32 mouse cellular contexts compared by ENCODE assay signal in the genomic region with DNA sequence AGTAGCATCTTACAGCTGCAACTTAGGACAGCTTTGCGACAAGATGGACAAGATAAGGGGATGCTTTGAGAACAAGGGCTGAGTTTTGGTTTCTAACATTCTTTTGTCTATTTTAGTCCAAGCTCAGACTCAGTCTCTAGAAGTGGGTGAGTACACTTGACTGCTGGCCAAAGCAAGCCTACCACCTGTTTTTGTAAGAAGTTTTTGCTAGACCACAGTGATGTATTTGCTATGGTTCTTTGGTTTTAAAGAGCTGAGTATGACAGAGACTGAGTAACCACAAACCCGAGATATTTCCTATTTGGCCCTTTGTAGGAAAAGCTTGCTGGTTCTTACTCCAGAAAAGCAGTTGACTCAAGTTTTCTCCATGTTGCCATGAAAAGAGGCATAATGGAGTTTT.
DNase-seq lines count a peak whose midpoint lies in the region; ATAC-seq and TF ChIP-seq lines count a peak whose summit lies in the region.
"Had no signal": no experiment of that assay in that cellular context is flagged by ENCODE, and none has a peak within 500 bp of the region (broad histone marks: within the 10 kb centered on the region; RNA-seq: fewer than 3 reads in every experiment).

No protein-coding gene starts in this region.

- TF ChIP-seq CTCF in CH12.LX (conservative IDR thresholded peaks at IDR 0.05 in 1 of 2, IDR thresholded peaks at IDR 0.05 in 1 of 2; ENCODE audit: low read depth in 2 of 2, low read length in 2 of 2) = no peak
- TF ChIP-seq CTCF in embryonic fibroblast, embryonic 13.5 days (IDR thresholded peaks at IDR 0.05; ENCODE audit: borderline replicate concordance, insufficient read depth, low read length) = no peak

- H3K36me3 ChIP-seq in CH12.LX (replicated peaks in 1 of 2; ENCODE audit: control insufficient read depth in 1 of 2, insufficient read depth in 1 of 2, low read length in 1 of 2) = peaks cover 17 to 55% of the 10 kb centered on the region in 2 experiments
- no peaks in the 10 kb centered on the region for H3K36me3 ChIP-seq in midbrain, embryonic 11.5 days (ENCODE audit: control insufficient read depth, insufficient read depth, low read length)

- dilution Hi-C loops in CH12.LX (cut with MboI; ENCODE audit: extremely low pct_ligation_motif_present, extremely low pct_unique_long_range_greater_than_20kb, low sequenced_read_pairs) = no loop called here

- H3K9me3 ChIP-seq in CH12.LX (replicated peaks; ENCODE audit: low read length) = peaks cover 2% of the 10 kb centered on the region
- no peaks in the 10 kb centered on the region for H3K9me3 ChIP-seq in midbrain, embryonic 11.5 days (ENCODE audit: control insufficient read depth, low read length)
- H3K9me3 ChIP-seq: embryonic facial prominence, embryonic 12.5 days; forebrain, embryonic 12.5 days; hindbrain, embryonic 12.5 days; intestine, embryonic 15.5 days; liver, embryonic 12.5 days; midbrain, embryonic 12.5 days; stomach, embryonic 15.5 days had no signal

- intact Hi-C loops in left cerebral cortex, postnatal 36 days (cut with DNase I) = no loop called here
- intact Hi-C loops in heart, postnatal 25 days (cut with DNase I) = no loop called here
- intact Hi-C loops in heart, postnatal 36 days (cut with DNase I) = no loop called here

- no peak for TF ChIP-seq EP300 in CH12.LX (IDR thresholded peaks at IDR 0.05; ENCODE audit: low read length)

- no peak overlapping the region for H3K4me3 ChIP-seq in CH12.LX (replicated peaks in 1 of 3; ENCODE audit: low read depth in 2 of 3, low read length in 2 of 3, poor library complexity in 1 of 3)
- no peak overlapping the region for H3K4me3 ChIP-seq in embryonic fibroblast, embryonic 13.5 days (ENCODE audit: insufficient read depth, low read length)
- no peak overlapping the region for H3K4me3 ChIP-seq in midbrain, embryonic 11.5 days (ENCODE audit: low read depth, low read length)
- H3K4me3 ChIP-seq: embryonic facial prominence, embryonic 12.5 days; erythroblast, embryonic 14.5 days; forebrain, embryonic 12.5 days; gastrocnemius, adult 2 months; heart, adult 2 months; heart, embryonic 13.5 days; hindbrain, embryonic 12.5 days; intestine, embryonic 15.5 days; layer of hippocampus, adult 2 months; liver, embryonic 12.5 days; midbrain, embryonic 12.5 days; stomach, embryonic 15.5 days had no signal

- H3K9ac ChIP-seq in CH12.LX (ENCODE audit: insufficient read depth, low read depth) = no peak overlapping the region
- H3K9ac ChIP-seq in midbrain, embryonic 11.5 days (ENCODE audit: low read length) = no peak overlapping the region
- H3K9ac ChIP-seq: embryonic facial prominence, embryonic 12.5 days; forebrain, embryonic 12.5 days; forebrain, postnatal 0 days; heart, embryonic 13.5 days; hindbrain, embryonic 12.5 days; intestine, embryonic 15.5 days; liver, embryonic 12.5 days; liver, postnatal 0 days; midbrain, embryonic 12.5 days; stomach, embryonic 15.5 days had no signal

- TF ChIP-seq RAD21 in CH12.LX (IDR thresholded peaks at IDR 0.05; ENCODE audit: low read depth, low read length) = no peak

- ATAC-seq in midbrain, embryonic 11.5 days (ENCODE audit: low FRiP score) = no peak
- ATAC-seq: forebrain, postnatal 0 days; hindbrain, postnatal 0 days; intestine, embryonic 15.5 days; liver, embryonic 12.5 days; liver, postnatal 0 days had no signal

- DNase-seq in left cerebral cortex, postnatal 36 days (ENCODE audit: low spot score in 2 of 2) = peak; percentile 9 to 11
- no peak for DNase-seq in left cerebral cortex, adult 11 months (ENCODE audit: low spot score)
- peak; percentile 14 for DNase-seq in CH12.LX (ENCODE audit: extremely low read depth)
- DNase-seq in midbrain, embryonic 11.5 days (ENCODE audit: low spot score, missing footprints) = no peak
- no peak for DNase-seq in heart, postnatal 25 days (ENCODE audit: low spot score)
- no peak for DNase-seq in heart, postnatal 36 days
- DNase-seq: adrenal gland, adult 8-10 months; cerebellum, adult 8-10 months; cerebellum, postnatal 36 days; forebrain, postnatal 0 days; gastrocnemius, adult 2 months; heart, adult 2 months; heart, postnatal 10 days; kidney, adult 2 months; kidney, postnatal 36 days; left cerebral cortex, postnatal 4 days; liver, postnatal 0 days; lung, postnatal 36 days; right cerebral cortex, postnatal 14 days; thymus, postnatal 25 days had no signal

- H3K27ac ChIP-seq in CH12.LX (ENCODE audit: insufficient read depth, low read depth) = no peak overlapping the region
- peak overlapping the region; percentile 69 for H3K27ac ChIP-seq in embryonic fibroblast, embryonic 13.5 days (ENCODE audit: insufficient read depth, low read length)
- no peak overlapping the region for H3K27ac ChIP-seq in midbrain, embryonic 11.5 days (ENCODE audit: low read depth, low read length)
- H3K27ac ChIP-seq: embryonic facial prominence, embryonic 12.5 days; forebrain, embryonic 12.5 days; gastrocnemius, adult 2 months; heart, adult 2 months; heart, embryonic 13.5 days; hindbrain, embryonic 12.5 days; hindbrain, postnatal 0 days; intestine, embryonic 15.5 days; layer of hippocampus, adult 2 months; liver, embryonic 12.5 days; midbrain, embryonic 12.5 days; stomach, embryonic 15.5 days had no signal

- in situ Hi-C loops in CH12.LX (cut with MboI; ENCODE audit: low pct_ligation_motif_present, low pct_unique_long_range_greater_than_20kb, low sequenced_read_pairs) = no loop called here

- H3K4me2 ChIP-seq in CH12.LX (ENCODE audit: insufficient read depth, low read depth, poor library complexity, severe bottlenecking) = no peak overlapping the region
- no peak overlapping the region for H3K4me2 ChIP-seq in midbrain, embryonic 11.5 days
- H3K4me2 ChIP-seq: embryonic facial prominence, embryonic 12.5 days; forebrain, embryonic 12.5 days; heart, embryonic 13.5 days; hindbrain, embryonic 12.5 days; intestine, embryonic 15.5 days; liver, embryonic 12.5 days; midbrain, embryonic 12.5 days; stomach, embryonic 15.5 days had no signal

- peaks cover 0 to 4% of the 10 kb centered on the region in 2 experiments; a peak in 1 of 4 replicates for H3K4me1 ChIP-seq in CH12.LX (ENCODE audit: control insufficient read depth in 1 of 2, insufficient read depth in 2 of 2)
- peaks cover 6% of the 10 kb centered on the region for H3K4me1 ChIP-seq in embryonic fibroblast, embryonic 13.5 days (ENCODE audit: control insufficient read depth, insufficient read depth, low read length)
- H3K4me1 ChIP-seq in midbrain, embryonic 11.5 days (ENCODE audit: control insufficient read depth, insufficient read depth, low read length) = no peaks in the 10 kb centered on the region
- H3K4me1 ChIP-seq: embryonic facial prominence, embryonic 12.5 days; forebrain, embryonic 12.5 days; heart, embryonic 13.5 days; hindbrain, embryonic 12.5 days; intestine, embryonic 15.5 days; liver, embryonic 12.5 days; midbrain, embryonic 12.5 days; stomach, embryonic 15.5 days had no signal

- 90% methylated on average over 2 of the region's 2 CpGs for WGBS in midbrain, embryonic 11.5 days

- no peaks in the 10 kb centered on the region for H3K79me2 ChIP-seq in CH12.LX (replicated peaks; ENCODE audit: control insufficient read depth, extremely low read depth, insufficient read depth, poor library complexity, severe bottlenecking)

- no peaks in the 10 kb centered on the region for H3K27me3 ChIP-seq in CH12.LX (replicated peaks)
- H3K27me3 ChIP-seq in midbrain, embryonic 11.5 days (ENCODE audit: control insufficient read depth, insufficient read depth, low read length) = no peaks in the 10 kb centered on the region
- H3K27me3 ChIP-seq: embryonic facial prominence, embryonic 12.5 days; forebrain, embryonic 12.5 days; heart, embryonic 13.5 days; hindbrain, embryonic 12.5 days; intestine, embryonic 15.5 days; liver, embryonic 12.5 days; midbrain, embryonic 12.5 days; stomach, embryonic 15.5 days had no signal

- TF ChIP-seq POLR2A in CH12.LX (IDR thresholded peaks at IDR 0.05; ENCODE audit: low read depth, low read length) = no peak
- no peak for TF ChIP-seq POLR2A in embryonic fibroblast, embryonic 13.5 days (IDR thresholded peaks at IDR 0.05; ENCODE audit: low read depth, low read length)

TF ChIP-seq in CH12.LX, 34 proteins besides CTCF, POLR2A, EP300 and RAD21:
- TF ChIP-seq JUND (conservative IDR thresholded peaks at IDR 0.05; ENCODE audit: low read depth, low read length) = no peak
- no peak for TF ChIP-seq POLR2AphosphoS2 (IDR thresholded peaks at IDR 0.05; ENCODE audit: low read depth, low read length)
- no peak for TF ChIP-seq JUN (IDR thresholded peaks at IDR 0.05; ENCODE audit: insufficient read depth, low read depth, low read length)
- no peak for TF ChIP-seq MXI1 (IDR thresholded peaks at IDR 0.05; ENCODE audit: low read depth, low read length)
- no peak for TF ChIP-seq MEF2A (IDR thresholded peaks at IDR 0.05; ENCODE audit: borderline replicate concordance, low read depth, low read length)
- TF ChIP-seq CHD1 (IDR thresholded peaks at IDR 0.05; ENCODE audit: low read depth, low read length) = no peak
- TF ChIP-seq UBTF (IDR thresholded peaks at IDR 0.05; ENCODE audit: low read depth, low read length) = no peak
- TF ChIP-seq TCF12 (IDR thresholded peaks at IDR 0.05; ENCODE audit: low read depth, low read length) = no peak
- TF ChIP-seq ETS1 (conservative IDR thresholded peaks at IDR 0.05; ENCODE audit: low read depth, low read length) = no peak
- no peak for TF ChIP-seq NRF1 (IDR thresholded peaks at IDR 0.05; ENCODE audit: low read depth, low read length)
- no peak for TF ChIP-seq GABPA (IDR thresholded peaks at IDR 0.05; ENCODE audit: insufficient replicate concordance, low read depth, low read length)

Comparison
In these comparisons a context has a peak if more than half of its experiments do, and no peak if none do; other contexts are left out.
1. DNase-seq: peak in left cerebral cortex, postnatal 36 days (2 of 2) and CH12.LX (single experiment); none in left cerebral cortex, adult 11 months (single experiment), midbrain, embryonic 11.5 days (single experiment), heart, postnatal 25 days (single experiment) and heart, postnatal 36 days (0 of 2).